Mouse (Mus musculus) cerebral cortex, adult 2 months (tissue): ENCODE results near the gene Med29.

Source experiments
- WGBS: fragments of 180-500 bp; shearing (Covaris S2); methylation state at CpG from one replicate; pipeline ENCODE4 v1.1.7; 2018; 5-methylcytosine and 5-hydroxymethylcytosine counted together

Gene Med29

DNA sequence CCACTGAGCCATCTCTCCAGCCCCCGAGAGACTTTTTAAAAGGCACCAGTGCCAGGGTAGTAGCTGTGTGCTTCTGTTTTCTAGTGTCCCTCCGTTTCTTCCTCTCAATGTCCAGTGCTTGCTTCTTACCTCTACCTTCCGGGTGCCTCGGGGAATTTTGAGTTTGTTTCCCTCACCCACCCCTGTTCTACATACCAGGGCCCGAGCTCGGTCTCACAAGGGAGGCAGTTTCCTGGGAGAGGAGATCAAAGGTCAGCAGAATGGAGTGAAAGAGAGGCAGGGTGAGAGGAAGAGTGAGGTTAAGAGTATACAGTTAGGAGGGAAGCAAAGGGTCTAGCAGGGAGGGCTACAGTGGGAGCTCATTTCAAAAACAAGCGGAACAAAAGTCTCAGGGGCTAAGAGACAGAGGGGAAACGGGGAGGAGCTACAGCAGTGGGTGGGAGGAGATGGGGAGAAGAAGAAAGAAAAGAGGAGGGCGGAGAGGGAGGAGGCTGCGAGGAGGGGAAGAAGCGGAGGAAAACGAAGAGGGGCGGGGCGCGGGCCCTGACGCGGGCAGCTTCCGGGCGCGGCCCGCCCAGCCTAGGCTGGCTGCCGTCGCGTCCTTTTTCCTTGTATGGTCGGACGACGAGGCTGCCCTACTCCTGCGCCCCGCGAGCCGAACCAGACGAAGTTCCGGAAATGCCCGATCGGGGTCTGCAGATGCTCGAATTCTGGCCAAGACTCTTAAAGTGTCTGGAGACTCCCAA is 17.2 kb downstream of the Med29 start:
- 2% methylated on average over 35 of the region's 36 CpGs for WGBS

DNA sequence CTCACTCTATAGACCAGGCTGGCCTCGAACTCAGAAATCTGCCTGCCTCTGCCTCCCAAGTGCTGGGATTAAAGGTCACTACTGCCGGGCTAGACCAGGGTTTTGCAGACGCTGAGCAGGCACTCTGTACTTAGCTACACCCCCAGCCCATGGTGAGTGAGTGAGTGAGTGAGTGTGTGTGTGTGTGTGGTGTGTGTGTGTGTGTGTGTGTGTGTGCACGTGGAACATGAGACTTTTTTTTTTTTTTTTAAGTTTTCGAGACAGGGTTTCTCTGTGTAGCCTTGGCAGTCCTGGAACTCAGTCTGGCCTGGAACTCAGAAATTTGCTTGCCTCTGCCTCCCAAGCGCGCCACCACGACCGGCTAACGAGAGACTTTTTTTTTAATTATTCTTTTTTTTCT is 17.9 kb downstream of the Med29 start:
- WGBS: 67% methylated on average over 10 of the region's 10 CpGs

DNA sequence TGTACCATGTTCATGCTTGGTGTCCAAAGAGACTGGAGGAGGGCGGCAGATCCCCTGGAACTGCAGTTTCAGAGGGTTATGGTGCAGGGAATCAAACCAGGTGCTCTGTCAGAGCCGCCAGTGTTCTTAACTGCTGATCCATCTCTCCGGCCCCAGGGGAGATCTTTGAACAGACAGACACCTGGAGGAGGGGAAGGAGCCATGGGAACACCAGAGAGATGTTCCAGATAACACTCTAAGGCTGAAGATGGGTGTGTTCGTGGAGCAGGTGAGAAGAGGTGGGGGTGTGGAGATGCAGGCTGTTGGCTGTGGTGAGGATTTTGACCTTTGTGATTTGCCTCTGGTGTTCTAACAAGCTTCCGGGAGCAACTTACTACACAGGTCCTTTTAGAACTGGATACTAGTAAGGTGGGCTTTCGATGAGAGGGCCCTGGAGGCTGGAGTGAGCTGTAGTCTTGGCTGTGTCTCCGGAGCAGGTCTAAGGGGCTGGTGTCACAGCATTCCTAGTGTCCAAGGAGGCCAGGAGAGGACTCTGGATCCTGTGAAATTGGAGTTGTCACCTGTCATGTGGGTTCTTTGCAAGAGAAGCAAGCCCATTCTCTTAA is 18.5 kb downstream of the Med29 start:
- WGBS: 88% methylated on average over 7 of the region's 7 CpGs

DNA sequence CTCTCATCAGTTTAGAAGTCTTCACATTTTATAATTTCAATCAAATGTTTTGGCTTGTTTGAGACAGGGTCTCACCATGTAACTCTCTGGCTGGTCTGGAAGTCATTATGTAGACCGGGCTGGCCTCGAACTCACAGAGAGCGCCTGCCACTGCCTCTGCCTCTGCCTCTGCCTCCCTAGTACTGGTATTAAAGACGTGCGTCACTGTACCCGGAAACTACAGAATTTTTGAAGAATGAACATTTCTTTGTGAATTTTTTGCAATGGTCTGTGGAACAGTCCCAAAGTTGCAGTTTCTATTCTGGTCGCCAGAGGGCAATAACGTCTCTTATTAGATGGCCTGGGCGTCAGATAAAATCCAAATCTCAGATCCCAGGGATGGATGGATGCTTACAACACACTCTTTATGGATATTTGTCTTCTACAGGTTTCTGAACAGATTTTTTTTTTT is 19.4 kb downstream of the Med29 start:
- under 1% methylated on average over 9 of the region's 9 CpGs for WGBS

DNA sequence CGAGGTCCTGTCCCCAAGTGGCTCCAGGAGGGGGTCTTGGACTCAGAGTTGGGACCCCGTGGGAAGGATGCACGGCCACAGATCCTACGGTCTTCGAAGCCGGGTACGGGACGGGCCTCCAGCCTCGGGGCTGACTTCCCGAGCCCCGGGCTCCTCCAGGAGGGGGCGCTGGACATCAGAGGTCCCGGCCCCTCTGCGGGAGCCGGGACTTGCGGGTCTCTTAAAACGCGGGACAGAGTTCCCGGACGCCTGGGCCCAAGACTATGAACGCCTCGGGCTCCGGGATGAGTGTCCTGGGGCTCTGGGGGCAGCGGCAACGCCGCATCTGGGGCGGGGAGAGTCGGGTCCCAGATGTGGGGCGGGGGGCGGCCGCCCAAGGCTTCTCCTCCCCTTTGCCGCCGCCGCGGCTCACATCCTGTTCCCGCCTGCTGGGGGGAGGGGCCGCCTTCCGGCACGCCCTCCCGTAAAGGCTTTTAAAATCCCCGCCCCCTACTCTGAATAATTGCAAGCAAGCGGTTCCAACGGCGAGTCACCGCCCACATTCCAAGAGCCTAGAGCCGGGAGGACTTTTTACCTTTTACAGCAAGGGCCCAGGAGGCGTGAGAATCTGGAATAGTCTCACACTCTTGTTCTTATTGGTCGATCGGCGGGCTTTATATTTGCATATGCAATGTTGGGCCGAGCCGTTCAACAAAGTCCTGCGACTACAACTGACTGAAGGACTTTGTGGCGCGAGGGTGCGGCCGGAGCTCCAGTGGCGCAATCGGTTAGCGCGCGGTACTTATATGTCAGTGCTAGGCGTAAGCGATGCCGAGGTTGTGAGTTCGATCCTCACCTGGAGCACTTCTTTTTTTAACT is 20.0 kb downstream of the Med29 start, which contains the start of gene Plekhg2:
Gene Plekhg2, minus strand, starts transcription at position 349 of the 858 bp plus-strand sequence.
- under 1% methylated on average over 66 of the region's 66 CpGs for WGBS

DNA sequence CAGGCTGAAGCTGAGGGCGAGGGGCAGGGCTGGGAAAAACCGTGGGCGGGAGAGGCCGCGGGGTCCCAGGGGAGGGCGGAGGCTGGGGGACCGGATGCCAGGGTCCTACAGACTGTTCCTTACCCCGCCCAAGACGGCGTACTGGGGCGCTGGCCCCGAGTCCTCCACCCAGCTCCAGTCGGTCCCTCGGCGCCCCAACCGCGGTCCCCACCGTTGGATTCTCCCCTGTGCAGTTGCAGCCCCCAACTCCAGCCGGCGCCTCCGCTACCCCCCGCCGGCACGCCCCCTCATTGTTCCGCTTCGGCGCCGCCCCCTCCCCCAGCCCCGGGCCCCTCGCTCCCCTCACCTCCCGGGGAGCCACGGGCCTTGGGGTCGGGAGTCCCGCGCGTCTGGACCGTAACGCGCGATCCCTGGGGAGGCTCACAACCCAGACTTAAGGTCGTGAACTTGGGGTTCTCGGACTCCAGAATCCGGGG is 21.0 kb downstream of the Med29 start:
- 2% methylated on average over 41 of the region's 43 CpGs for WGBS

DNA sequence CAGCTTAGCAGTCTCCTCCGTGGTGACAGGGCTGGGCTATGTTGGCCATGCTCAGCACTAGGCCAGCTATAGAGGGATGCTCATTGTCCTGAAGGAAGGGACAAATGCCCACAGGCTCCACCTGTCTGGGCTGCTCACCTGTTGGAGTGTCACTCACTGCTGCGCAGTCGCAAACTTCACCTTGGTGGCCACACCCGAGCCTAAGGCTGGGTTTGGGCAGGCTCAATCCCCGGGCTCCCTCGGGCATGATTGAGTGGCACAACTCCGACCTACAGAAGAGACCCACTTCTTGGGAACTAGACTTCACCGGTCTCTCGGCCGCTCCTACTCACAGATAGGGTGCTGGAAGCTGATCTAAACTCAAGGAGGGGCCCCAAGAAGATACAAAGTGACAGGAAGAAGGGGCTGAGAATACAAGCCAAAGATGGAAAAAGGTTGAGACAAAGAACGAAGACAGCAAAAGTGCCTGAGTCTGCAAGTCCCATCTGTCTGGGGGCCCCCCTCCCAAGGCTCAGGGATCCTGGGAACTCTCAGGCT is 21.5 kb downstream of the Med29 start:
- 20% methylated on average over 11 of the region's 11 CpGs for WGBS

DNA sequence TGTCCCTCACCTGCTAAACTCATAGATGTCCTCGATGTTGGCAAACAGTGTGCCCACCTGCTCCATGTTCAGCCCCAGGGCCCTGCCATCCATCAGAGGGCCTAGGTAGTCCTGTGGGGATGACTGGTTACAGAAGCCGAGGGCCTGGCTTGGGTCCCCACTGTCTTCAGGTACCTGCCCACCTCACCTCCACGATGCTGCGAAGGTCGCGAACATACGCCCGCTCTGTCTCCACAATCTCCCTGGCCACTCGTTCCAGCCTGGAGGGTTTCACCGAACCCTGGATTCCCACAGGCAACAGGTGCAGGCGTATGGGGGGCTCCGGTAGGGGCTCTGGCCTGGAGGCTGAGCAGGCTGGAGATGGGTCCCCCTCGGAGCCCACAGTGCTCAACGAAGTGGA is 22.5 kb downstream of the Med29 start:
- 92% methylated on average over 14 of the region's 14 CpGs for WGBS

DNA sequence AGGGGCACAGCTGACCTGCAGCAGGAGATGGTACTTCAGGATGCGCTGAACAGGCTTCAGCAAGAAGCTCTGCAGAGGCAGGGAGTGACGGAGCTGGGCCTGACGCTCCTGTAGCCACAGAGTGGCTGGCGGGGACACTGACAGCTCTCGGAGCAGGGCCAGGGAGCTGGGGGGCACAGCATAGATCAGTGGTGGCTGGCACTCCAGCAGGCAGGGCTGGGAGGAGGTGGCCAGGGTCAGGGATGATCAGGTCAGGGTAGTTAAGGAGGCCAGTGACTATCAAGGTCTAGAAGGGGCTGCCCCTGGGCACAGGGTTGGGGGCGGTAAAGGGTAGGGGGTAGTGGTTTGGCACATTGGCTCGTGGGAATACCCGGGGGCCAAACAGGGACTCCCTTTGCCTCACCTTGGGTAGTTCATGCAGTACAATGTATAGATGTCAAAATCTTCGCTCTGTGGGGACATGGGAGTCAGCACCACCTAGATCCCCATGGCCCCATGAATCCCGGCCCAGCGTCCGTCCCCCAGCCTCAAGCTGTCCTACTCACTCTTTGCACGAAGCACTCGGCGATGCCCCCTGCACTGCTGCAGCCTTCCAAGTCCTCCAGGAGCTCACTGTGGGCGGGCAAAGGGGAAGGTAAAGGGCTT is 24.1 kb downstream of the Med29 start:
- WGBS: 89% methylated on average over 16 of the region's 16 CpGs

DNA sequence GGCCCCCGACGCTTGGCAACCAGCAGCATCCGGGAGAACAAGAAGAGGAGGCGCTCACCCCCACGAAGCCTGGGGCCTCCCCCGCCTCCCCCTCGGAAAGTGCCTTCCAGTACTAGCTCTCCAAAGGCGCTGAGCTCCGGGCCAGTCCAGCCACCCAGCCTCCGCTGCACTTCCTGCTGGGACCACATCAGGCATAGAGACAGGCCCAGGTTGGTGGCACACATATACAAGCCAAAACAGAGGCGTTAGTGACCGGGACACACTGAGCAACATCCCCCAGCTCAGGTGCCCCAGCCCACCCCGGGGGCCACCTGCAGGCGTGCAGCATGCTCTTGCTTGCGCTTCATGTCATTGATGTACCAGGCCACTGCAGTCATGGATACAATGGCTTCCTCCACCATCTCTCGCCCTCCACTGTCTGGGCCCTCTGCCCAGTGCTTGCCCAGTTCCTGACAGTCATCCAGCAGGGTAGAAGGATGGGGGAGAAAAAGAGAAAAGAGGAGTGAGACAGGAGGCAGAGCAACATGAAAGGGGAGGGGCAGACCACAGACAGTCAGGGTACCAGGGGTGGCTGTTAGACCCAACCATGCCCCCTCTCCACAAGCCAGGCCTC is 24.7 kb downstream of the Med29 start:
- 82% methylated on average over 16 of the region's 16 CpGs for WGBS

DNA sequence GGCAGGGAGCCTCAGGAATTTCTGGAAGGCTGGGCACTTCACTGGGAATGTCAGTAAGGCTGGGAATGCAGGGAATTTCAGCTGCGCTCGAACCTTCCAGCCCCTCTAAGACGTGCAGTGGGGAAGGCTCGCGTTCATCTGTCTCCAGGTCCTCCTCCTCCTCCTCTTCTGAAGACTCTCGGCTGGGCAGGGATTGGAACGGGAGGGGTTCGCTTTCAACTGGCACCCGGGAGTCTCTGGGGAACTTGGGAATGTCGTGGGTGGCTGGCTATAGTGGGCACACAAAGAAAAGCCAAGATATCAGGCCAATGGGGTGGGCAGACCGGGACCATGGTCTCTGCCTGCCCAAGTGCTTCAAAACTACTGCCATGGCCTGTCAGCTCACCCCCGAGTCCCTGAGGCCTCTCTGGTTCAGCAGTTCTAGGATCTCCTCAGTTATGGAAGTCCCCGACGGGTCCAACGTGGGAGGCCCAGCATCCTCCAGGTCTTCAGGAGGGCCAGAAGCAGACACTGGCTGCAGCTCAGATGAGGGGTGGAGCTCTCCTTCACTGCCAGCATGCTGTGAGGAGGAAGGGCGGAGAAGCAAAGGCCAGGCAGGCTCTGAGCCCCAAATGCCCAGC is 30.0 kb downstream of the Med29 start:
- 72% methylated on average over 16 of the region's 16 CpGs for WGBS

DNA sequence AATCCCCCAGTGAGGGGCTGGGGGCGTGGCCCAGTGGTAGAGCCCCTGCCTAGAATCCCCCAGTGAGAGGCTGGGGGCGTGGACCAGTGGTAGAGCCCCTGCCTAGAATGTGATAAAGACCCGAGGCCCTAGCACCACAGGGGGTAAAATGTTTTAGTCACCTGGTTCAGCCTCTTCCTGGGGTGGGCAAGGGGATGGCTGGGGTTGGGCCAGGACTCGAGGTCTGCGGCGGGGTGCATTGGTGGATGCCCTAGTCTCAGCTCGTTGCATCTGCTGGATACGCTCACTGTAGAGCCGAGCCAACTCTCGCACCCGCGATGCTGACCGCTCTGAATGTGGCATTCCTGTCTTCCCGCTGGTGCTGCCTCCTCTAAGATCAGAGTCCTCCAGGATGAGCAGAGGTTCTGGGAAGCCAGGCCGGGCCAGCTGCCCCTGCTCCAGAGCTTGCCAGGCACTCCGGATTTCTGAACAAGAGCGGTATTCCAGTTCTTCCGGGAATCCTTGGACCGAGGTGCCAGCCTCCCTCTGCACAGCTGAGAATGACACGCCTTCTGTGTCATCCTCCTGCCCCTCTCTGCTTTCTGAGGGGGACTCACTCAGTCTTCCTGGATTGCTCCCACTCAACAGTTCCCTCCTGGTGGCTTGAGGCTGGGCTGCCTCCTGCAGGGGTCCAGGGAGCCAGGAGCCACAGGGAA is 30.7 kb downstream of the Med29 start:
- WGBS: 78% methylated on average over 20 of the region's 20 CpGs

DNA sequence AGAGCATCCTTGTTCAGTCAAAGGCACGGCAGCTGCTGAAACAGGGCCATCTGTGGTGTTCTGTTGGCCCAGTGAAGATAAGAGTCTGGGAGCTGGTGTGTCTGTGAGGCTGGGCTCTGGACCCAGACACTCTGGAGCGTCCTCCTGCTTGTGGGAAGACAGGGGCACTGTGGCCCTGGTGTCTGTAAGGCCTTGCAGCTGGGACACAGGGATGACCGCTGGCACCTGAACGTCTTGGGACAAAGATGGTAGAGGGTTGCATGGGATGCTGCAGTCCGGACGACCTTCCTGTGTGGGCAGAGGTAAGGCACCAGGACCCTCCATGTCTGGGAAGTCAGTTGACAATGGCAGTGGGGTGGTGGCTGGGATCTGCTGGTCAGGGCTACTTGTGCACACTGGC is 32.2 kb downstream of the Med29 start:
- WGBS: 90% methylated on average over 6 of the region's 6 CpGs

DNA sequence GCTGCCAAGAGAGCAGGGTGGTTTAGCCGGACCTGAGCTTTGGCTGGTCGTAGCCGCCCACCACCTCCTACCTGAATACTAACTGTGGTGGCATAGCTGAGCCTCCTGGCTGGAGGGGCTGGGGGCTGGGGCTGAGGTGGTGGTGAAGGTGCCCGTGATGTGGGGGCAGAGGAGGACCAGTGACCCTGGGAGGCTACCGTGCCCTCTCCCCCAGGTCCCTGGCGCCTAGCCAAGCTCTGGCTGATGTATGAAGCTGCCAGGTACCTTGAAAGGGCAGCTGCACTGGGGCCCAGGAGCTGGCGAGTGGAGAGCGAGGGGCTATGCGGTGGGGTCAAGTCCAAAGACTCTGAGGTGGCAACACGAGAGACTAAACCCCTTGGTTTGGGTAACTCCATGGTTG is 32.7 kb downstream of the Med29 start:
- WGBS: 89% methylated on average over 10 of the region's 10 CpGs

DNA sequence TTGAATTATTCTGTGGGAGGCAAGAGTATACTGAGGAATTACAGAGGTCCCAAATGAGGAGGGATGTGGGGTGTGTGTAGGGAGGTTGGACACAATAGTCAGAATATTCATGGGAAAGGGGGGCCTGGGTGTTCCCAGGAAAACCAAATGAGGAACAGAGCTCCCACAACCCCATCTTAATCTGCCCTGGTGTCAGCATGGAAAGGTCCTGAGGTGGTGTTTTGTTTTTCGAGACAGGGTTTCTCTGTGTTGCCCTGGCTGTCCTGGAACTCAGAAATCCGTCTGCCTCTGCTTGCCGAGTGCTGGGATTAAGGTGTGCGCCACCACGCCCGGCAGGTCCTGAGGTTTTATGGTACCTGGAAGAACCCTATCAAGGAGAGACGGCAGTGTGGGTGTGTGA is 34.1 kb downstream of the Med29 start:
- WGBS: 73% methylated on average over 7 of the region's 7 CpGs

DNA sequence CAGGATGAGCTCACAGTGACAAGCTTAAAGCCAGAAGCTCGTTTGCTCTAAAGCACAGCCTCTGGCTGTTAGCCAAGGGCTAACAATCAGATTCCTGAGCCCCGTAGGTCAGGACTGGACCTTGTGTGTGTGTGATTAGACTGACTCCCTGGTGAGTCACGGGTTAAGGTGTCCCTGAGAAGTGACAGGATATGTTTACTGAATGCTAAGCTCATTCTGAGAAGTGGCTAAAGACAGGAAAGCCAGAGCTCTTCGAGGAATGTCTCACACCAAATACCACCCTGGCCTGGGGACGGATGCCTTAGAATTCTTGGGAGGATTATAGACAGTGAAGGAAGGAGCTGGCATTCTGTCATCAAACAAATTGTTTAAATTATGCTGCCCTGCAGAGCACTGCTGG is 34.5 kb downstream of the Med29 start:
- WGBS: 24% methylated on average over 5 of the region's 5 CpGs

DNA sequence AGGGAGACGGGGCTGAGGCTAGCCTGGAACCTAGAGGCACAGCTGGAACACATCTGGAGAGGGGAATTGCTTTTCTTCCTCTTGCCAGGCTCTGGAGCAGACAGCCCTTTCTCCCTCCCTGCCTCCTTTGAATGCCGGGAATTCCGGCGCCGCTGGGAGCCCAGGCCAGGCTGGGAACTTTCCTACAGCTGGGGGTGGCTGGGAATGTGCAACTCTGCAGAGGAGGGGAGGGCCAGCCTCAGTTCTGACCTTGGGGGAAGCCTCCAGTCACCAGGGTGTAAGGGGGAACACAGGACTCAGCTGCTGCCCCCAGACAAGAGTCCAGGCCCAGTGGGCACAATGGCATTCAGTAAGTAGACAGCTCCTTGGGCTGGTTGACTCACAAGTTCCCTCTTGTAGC is 35.5 kb downstream of the Med29 start:
- WGBS: 20% methylated on average over 5 of the region's 5 CpGs

DNA sequence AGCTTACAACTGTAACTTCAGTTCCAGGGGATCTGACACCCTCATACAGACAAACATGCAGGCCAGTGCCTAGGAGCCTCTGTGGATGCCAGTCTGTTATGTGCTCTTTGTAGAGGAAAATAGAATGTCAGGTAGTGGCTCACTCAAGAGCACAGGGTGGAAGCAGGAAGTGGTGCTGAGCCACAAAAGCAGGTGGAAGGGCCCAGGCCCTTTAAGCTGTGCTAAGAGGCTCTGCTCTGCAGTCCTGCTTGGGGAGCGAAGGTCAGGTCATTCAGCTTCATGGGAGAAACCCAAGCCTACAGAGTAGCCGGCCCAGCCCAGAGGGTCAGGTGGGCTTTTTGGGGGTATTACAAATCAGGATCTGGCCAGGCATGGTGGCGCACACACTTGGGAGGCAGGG is 37.3 kb downstream of the Med29 start:
- 96% methylated on average over 3 of the region's 3 CpGs for WGBS

DNA sequence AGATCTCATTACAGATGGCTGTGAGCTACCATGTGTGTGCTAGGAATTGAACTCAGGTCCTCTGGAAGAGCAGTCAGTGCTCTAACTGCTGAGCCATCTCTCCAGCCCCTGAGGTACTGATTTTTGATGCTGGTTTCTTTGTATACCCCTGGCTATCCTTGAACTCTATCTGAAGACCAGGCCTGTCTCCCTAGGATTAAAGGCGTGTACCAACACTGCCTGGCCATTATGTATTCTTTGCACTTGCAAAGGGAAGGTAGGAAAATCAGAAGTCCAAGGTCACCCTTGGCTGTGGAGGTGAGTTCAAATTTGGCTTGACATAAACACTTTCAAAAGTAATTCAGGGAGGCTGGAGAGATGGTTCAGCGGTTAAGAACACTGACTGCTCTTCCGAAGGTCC is 37.9 kb downstream of the Med29 start:
- 91% methylated on average over 3 of the region's 3 CpGs for WGBS

DNA sequence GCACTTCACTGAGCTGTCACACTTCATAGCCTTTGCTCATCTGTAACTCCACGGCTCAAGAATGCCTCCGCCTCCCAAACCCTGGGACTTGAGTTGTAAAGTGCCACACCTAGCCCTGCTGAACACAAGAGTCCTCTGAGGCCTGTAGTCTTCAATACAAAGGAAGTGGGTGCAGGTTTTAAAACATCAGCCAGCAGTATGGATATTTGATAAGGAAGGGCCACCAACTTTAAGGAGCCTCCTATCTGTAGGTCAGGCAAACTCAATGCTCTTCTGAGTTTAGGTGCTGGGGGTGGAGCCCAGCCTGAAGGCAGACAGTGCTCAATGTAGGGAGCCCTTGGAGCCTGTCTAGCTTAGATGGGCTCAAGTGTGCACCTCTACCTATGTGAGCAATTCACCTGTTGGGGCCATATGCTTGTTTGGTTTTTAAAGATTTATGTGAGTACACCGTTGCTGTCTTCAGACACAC is 38.4 kb downstream of the Med29 start:
- 87% methylated on average over 3 of the region's 3 CpGs for WGBS
